Mouse (Mus musculus): ENCODE measurements around the gene Zfp385b. TPM values are rescaled to one million over a fixed set of nuclear protein-coding genes. Genes with fewer than 3 reads are reported as not detected.

Zfp385b gene
- polyA plus RNA-seq, 1 experiment, result not detected

DNA sequence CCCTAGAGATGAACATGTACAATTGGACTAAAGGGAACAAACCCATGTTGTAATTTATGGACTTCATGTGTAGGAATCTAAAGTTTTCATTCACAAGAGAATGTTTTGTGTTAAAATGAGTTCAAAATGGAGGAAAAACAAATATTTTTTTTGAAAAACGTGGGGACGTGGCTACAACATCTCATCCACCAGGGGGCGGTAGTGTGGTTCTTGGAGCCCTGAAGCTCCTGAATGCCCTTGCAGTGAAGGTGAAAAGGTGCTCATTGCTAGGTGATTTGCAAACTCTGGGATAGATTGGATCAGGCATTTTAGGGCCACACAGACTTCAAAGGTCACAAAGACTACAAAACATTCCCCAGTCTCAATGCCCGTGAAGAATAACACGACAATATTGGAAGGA lies 432.9 kb downstream of the Zfp385b start:
- no peak for TF ChIP-seq GATA1 (IDR thresholded peaks at IDR 0.05; ENCODE audit: low read length)

DNA sequence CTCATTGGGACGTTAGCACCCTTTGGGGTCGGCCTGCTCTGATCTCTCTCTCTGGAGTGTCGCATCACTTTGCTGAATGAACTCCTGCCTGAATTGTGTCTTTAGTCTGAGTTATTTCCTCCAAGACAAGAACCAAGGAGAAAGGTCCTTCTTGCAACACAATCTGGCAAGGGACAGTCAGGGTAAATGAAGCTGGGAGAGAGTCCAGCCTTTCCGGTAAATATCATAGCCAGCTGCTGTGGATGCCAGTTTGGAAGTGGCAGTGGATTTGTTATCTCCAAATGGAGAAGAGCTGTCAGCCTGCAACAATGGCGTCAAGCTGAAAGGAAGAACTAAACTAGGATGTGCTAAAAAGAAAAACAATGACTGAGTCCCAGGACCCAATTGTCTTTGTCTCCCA lies 436.7 kb downstream of the Zfp385b start:
- TF ChIP-seq GATA1 (IDR thresholded peaks at IDR 0.05; ENCODE audit: low read length), result no peak

DNA sequence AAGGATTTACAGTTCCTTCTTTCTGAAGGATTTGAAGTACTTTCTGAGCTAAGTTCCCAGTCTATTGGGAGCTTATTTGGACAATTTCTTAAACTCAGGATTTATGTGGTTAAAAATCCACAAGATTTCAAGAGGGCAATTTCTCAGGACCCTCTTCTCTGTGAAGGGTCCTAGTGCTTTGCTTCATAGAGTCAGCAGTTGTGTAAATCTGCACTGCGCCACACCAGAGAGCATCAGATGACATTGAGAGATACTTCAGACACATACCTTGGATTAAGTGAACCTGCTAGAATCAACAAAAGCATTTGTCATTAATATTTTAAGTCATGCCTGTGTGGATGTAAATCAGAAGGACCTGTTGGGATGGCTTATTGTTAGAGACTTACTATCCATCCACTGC lies 439.5 kb downstream of the Zfp385b start:
- TF ChIP-seq GATA1 (IDR thresholded peaks at IDR 0.05; ENCODE audit: low read length), result no peak

DNA sequence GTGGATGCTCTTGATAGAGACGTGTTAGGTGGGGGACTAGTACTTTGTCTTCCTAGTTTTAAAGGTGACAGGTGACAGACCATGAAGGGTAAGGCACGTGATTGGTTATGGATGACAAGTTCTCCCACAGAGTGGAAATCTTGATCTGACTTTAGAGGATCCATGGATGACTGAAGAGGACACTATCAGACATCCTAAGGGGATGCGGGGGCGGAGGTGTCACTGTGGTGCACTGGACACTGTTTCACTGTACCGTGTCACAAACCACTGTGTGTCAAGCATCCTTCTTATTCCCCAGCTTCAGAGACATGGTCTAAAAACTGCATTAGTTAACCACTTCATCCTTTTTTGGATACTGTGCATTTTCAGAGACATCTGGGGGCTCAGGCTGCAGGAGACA lies 440.1 kb downstream of the Zfp385b start:
- TF ChIP-seq GATA1 (IDR thresholded peaks at IDR 0.05; ENCODE audit: low read length), result no peak

DNA sequence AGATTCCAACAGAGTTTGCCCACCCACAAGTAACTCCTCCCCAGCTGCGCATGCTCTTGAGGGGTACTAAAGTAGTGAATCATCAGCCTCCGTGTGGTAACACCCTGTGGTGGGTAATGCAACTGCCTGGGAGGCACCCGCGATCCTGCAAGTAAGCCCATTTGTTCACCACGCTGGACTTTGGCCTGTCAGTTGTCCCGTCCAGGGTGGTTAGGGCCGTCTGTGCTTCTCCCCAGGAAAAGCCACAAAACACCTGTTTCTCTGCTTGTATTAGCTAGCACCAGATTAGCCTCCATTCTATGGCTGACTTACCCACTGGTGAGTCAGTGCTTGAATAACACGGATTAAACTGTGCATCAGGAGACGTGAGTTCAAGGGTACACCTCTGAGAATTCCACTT lies 442.6 kb downstream of the Zfp385b start:
- no peak for TF ChIP-seq GATA1 (IDR thresholded peaks at IDR 0.05; ENCODE audit: low read length)

DNA sequence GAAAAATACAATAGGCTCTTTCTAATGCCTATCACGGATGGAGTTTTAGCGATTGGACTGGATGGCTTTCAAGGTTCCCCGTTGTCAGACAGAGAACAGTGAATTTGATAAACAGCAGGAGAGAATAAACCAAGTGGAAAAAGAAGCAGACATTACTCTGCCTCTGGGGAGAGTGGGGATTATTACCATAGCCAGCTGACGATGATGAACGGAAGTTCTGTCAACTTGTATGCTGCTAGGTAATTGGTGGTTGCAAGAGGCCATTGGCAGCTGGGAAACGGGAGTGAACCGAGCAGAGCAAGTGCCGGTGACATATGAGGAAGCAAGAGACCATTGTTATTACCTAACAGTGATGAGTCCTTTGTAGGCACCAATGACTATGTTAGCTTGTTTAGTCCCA lies 444.3 kb downstream of the Zfp385b start:
- no peak for TF ChIP-seq GATA1 (IDR thresholded peaks at IDR 0.05; ENCODE audit: low read length)

GRCm38 (mm10) chr2:77369174-77369573 lies 450.3 kb downstream of the Zfp385b start:
- TF ChIP-seq GATA1 (IDR thresholded peaks at IDR 0.05; ENCODE audit: low read length), result no peak

Other genes starting within 250 kb of the Zfp385b start
- gene Cwc22, start 126.7 kb upstream of the Zfp385b start, polyA plus RNA-seq (2012), result 27.5 and 28.4 TPM in 2 replicates